ENCODE assay signal across 27 mouse cellular contexts in genomic region chr12:29090451-29090850, GRCm38 (mm10).
A peak's percentile ranks its signal among the peaks of the same experiment; 100 is the strongest.
DNase-seq lines count a peak whose midpoint lies in the region; ATAC-seq and TF ChIP-seq lines count a peak whose summit lies in the region.
"Had no signal": no experiment of that assay in that cellular context is flagged by ENCODE, and none has a peak within 500 bp of the region (broad histone marks: within the 10 kb centered on the region; RNA-seq: fewer than 3 reads in every experiment).

No protein-coding gene starts in this region.

- TF ChIP-seq CTCF in midbrain, postnatal 0 days (IDR thresholded peaks at IDR 0.05): no peak

- 56% methylated on average over 5 of the region's 5 CpGs for WGBS in embryonic facial prominence, embryonic 11.5 days
- WGBS in embryonic facial prominence, embryonic 10.5 days: 60% methylated on average over 5 of the region's 5 CpGs
- 86% methylated on average over 5 of the region's 5 CpGs for WGBS in hindbrain, embryonic 13.5 days
- WGBS in hindbrain, embryonic 12.5 days: 85% methylated on average over 5 of the region's 5 CpGs
- 76% methylated on average over 5 of the region's 5 CpGs for WGBS in midbrain, embryonic 15.5 days
- WGBS in midbrain, postnatal 0 days: 80% methylated on average over 5 of the region's 5 CpGs

- H3K36me3 ChIP-seq in embryonic facial prominence, embryonic 11.5 days (replicated peaks; ENCODE audit: control insufficient read depth, insufficient read depth, low read depth, low read length): no peaks in the 10 kb centered on the region
- no peaks in the 10 kb centered on the region for H3K36me3 ChIP-seq in embryonic facial prominence, embryonic 10.5 days (replicated peaks)
- no peaks in the 10 kb centered on the region for H3K36me3 ChIP-seq in hindbrain, embryonic 13.5 days
- H3K36me3 ChIP-seq in hindbrain, embryonic 12.5 days: no peaks in the 10 kb centered on the region
- H3K36me3 ChIP-seq in midbrain, embryonic 15.5 days (replicated peaks): no peaks in the 10 kb centered on the region
- no peaks in the 10 kb centered on the region for H3K36me3 ChIP-seq in midbrain, postnatal 0 days (ENCODE audit: insufficient read depth, low read length)
- H3K36me3 ChIP-seq: embryonic facial prominence, embryonic 12.5 days; heart, embryonic 13.5 days had no signal

- no peak for ATAC-seq in embryonic facial prominence, embryonic 11.5 days (replicated peaks; ENCODE audit: insufficient number of reproducible peaks, low FRiP score, low TSS enrichment, low read depth)
- ATAC-seq in hindbrain, embryonic 13.5 days (ENCODE audit: low FRiP score): no peak
- no peak for ATAC-seq in hindbrain, embryonic 12.5 days (ENCODE audit: low FRiP score)
- no peak for ATAC-seq in midbrain, embryonic 15.5 days (replicated peaks)
- ATAC-seq in midbrain, postnatal 0 days (ENCODE audit: low FRiP score): no peak
- ATAC-seq: activated CD4-positive, CD25-positive, alpha-beta regulatory T cell, adult 4 months; intestine, embryonic 16.5 days had no signal

- H3K4me1 ChIP-seq in embryonic facial prominence, embryonic 11.5 days (ENCODE audit: control insufficient read depth, insufficient read depth, low read length): no peaks in the 10 kb centered on the region
- H3K4me1 ChIP-seq in embryonic facial prominence, embryonic 10.5 days: peaks cover 21% of the 10 kb centered on the region
- peaks cover 20% of the 10 kb centered on the region for H3K4me1 ChIP-seq in hindbrain, embryonic 13.5 days (replicated peaks)
- peaks cover 8% of the 10 kb centered on the region for H3K4me1 ChIP-seq in hindbrain, embryonic 12.5 days
- peaks cover 22% of the 10 kb centered on the region for H3K4me1 ChIP-seq in midbrain, embryonic 15.5 days
- H3K4me1 ChIP-seq in midbrain, postnatal 0 days (ENCODE audit: insufficient read depth, low read length): peaks cover 5% of the 10 kb centered on the region; the same call in 1 of the 2 replicates

- H3K9ac ChIP-seq in embryonic facial prominence, embryonic 11.5 days (replicated peaks; ENCODE audit: low read length): no peak overlapping the region
- no peak overlapping the region for H3K9ac ChIP-seq in hindbrain, embryonic 13.5 days
- no peak overlapping the region for H3K9ac ChIP-seq in hindbrain, embryonic 12.5 days
- H3K9ac ChIP-seq in midbrain, embryonic 15.5 days: no peak overlapping the region
- no peak overlapping the region for H3K9ac ChIP-seq in midbrain, postnatal 0 days (replicated peaks; ENCODE audit: low read length, poor library complexity, severe bottlenecking)
- H3K9ac ChIP-seq: embryonic facial prominence, embryonic 12.5 days; heart, embryonic 13.5 days; liver, embryonic 14.5 days had no signal

- peak; percentile 27 for DNase-seq in embryonic facial prominence, embryonic 11.5 days (ENCODE audit: low spot score)
- no peak for DNase-seq in embryonic facial prominence, embryonic 10.5 days (ENCODE audit: low spot score)
- DNase-seq in kidney, adult 9 months: peak; percentile 68
- no peak for DNase-seq in kidney, postnatal 4 days
- DNase-seq in midbrain, postnatal 0 days (ENCODE audit: low spot score): no peak
- DNase-seq: adrenal gland, adult 2 months; adrenal gland, postnatal 36 days; cerebellum, adult 2 months; gastrocnemius, adult 2 months; gastrocnemius, postnatal 36 days; heart, adult 2 months; layer of hippocampus, postnatal 36 days; lung, adult 2 months; right cerebral cortex, adult 18-20 months; thymus, adult 18-20 months; thymus, postnatal 25 days had no signal

- no peak overlapping the region for H3K4me3 ChIP-seq in embryonic facial prominence, embryonic 11.5 days (ENCODE audit: low read depth, low read length)
- H3K4me3 ChIP-seq in embryonic facial prominence, embryonic 10.5 days: no peak overlapping the region
- H3K4me3 ChIP-seq in hindbrain, embryonic 13.5 days: no peak overlapping the region
- no peak overlapping the region for H3K4me3 ChIP-seq in hindbrain, embryonic 12.5 days
- no peak overlapping the region for H3K4me3 ChIP-seq in midbrain, embryonic 15.5 days
- H3K4me3 ChIP-seq in midbrain, postnatal 0 days (ENCODE audit: low read depth, low read length): no peak overlapping the region
- H3K4me3 ChIP-seq: embryonic facial prominence, embryonic 12.5 days; gastrocnemius, adult 2 months; heart, adult 2 months; heart, embryonic 13.5 days had no signal

- no peaks in the 10 kb centered on the region for H3K27me3 ChIP-seq in embryonic facial prominence, embryonic 11.5 days (ENCODE audit: control insufficient read depth, insufficient read depth, low read length)
- no peaks in the 10 kb centered on the region for H3K27me3 ChIP-seq in embryonic facial prominence, embryonic 10.5 days (replicated peaks; ENCODE audit: low read depth, poor library complexity, severe bottlenecking)
- no peaks in the 10 kb centered on the region for H3K27me3 ChIP-seq in hindbrain, embryonic 13.5 days
- H3K27me3 ChIP-seq in hindbrain, embryonic 12.5 days: no peaks in the 10 kb centered on the region
- H3K27me3 ChIP-seq in midbrain, embryonic 15.5 days (replicated peaks): no peaks in the 10 kb centered on the region
- H3K27me3 ChIP-seq in midbrain, postnatal 0 days (ENCODE audit: insufficient read depth, low read length): no peaks in the 10 kb centered on the region
- H3K27me3 ChIP-seq: CH12.LX; embryonic facial prominence, embryonic 12.5 days; heart, embryonic 13.5 days had no signal

- H3K4me2 ChIP-seq in embryonic facial prominence, embryonic 11.5 days (ENCODE audit: low read depth, low read length): no peak overlapping the region
- no peak overlapping the region for H3K4me2 ChIP-seq in hindbrain, embryonic 13.5 days
- H3K4me2 ChIP-seq in hindbrain, embryonic 12.5 days (replicated peaks): no peak overlapping the region
- H3K4me2 ChIP-seq in midbrain, embryonic 15.5 days: no peak overlapping the region
- no peak overlapping the region for H3K4me2 ChIP-seq in midbrain, postnatal 0 days (ENCODE audit: low read depth, low read length, poor library complexity, severe bottlenecking)
- H3K4me2 ChIP-seq: embryonic facial prominence, embryonic 12.5 days; heart, embryonic 13.5 days had no signal

- no peak overlapping the region for H3K27ac ChIP-seq in embryonic facial prominence, embryonic 11.5 days (replicated peaks; ENCODE audit: low read depth, low read length)
- H3K27ac ChIP-seq in embryonic facial prominence, embryonic 10.5 days (replicated peaks): no peak overlapping the region
- 0 out of 2 replicates have a peak overlapping the region, but pooled peaks have one; percentile 20 for H3K27ac ChIP-seq in hindbrain, embryonic 13.5 days
- no peak overlapping the region for H3K27ac ChIP-seq in hindbrain, embryonic 12.5 days
- peak overlapping the region; percentile 39; the same call in 1 of the 2 replicates for H3K27ac ChIP-seq in midbrain, embryonic 15.5 days
- H3K27ac ChIP-seq in midbrain, postnatal 0 days (ENCODE audit: low read depth, low read length): no peak overlapping the region
- H3K27ac ChIP-seq: embryonic facial prominence, embryonic 12.5 days; gastrocnemius, adult 2 months; heart, adult 2 months; heart, embryonic 13.5 days; liver, embryonic 14.5 days; macrophage; stomach, postnatal 0 days had no signal

- H3K9me3 ChIP-seq in embryonic facial prominence, embryonic 11.5 days (replicated peaks; ENCODE audit: control insufficient read depth, low read length): no peaks in the 10 kb centered on the region
- no peaks in the 10 kb centered on the region for H3K9me3 ChIP-seq in embryonic facial prominence, embryonic 10.5 days
- no peaks in the 10 kb centered on the region for H3K9me3 ChIP-seq in hindbrain, embryonic 13.5 days
- no peaks in the 10 kb centered on the region for H3K9me3 ChIP-seq in hindbrain, embryonic 12.5 days (replicated peaks)
- H3K9me3 ChIP-seq in midbrain, embryonic 15.5 days: no peaks in the 10 kb centered on the region
- no peaks in the 10 kb centered on the region for H3K9me3 ChIP-seq in midbrain, postnatal 0 days (ENCODE audit: low read length)
- H3K9me3 ChIP-seq: embryonic facial prominence, embryonic 12.5 days; heart, embryonic 13.5 days had no signal

Comparison
In these comparisons a context has a peak if more than half of its experiments do, and no peak if none do; other contexts are left out.
1. DNase-seq: peak in embryonic facial prominence, embryonic 11.5 days (single experiment) and kidney, adult 9 months (single experiment); none in embryonic facial prominence, embryonic 10.5 days (single experiment), kidney, postnatal 4 days (0 of 2) and midbrain, postnatal 0 days (single experiment).
2. H3K27ac ChIP-seq: peak in hindbrain, embryonic 13.5 days (single experiment) and midbrain, embryonic 15.5 days (single experiment); none in embryonic facial prominence, embryonic 11.5 days (single experiment), embryonic facial prominence, embryonic 10.5 days (single experiment), hindbrain, embryonic 12.5 days (single experiment) and midbrain, postnatal 0 days (single experiment).